Mouse (Mus musculus): ENCODE results near the gene Hspa2. TPM values are rescaled to one million over a fixed set of nuclear protein-coding genes. Genes with fewer than 3 reads are reported as not detected.

The Hspa2 gene
- polyA plus RNA-seq, 1 experiment, result 30.2 TPM

- no peak for DNase-seq (ENCODE audit: low read depth)
Measured at GRCm38 (mm10) chr12:76377726-76378125, 26.2 kb upstream of the Hspa2 start.

DNA sequence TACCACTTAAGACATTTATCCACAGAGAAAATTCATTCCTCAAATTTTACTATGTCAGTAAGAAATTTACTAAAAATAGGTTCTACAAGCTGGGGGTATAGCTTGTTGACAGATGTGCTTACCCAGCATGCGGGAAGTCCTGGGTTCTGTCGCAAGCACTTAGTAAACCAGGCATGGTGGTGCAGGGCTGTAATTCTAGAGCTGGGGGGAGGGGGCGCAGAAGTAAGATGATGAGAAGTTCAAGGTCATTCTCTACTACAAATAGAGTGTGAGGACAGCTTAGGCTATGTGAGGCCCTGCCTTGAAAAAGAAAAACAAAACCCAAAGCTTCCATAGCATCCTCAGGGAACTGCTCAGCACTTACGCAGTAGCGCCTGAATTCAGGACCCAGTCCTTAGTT lies 25.4 kb upstream of the Hspa2 start:
- no peak for DNase-seq (ENCODE audit: low read depth)

DNA sequence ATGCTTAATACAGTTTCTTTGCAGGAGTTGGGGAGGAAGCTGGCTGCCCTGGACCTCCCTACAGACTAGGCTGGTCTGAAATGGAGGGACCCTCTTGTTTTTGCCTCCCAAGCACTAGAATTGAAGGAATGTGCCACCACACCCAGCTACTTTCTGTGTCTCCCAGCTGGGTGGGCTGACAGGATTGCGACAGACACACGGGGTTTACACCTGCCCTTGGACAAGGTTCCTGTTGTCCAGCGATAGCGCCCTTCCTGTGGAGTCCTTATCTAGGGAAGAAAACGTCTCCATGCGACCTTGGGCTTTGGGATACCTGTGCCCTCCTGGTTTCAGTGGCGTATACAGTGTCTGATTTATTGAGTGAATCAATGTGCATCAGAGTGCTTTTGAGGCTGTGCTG lies 23.8 kb upstream of the Hspa2 start:
- DNase-seq (ENCODE audit: low read depth), result no peak

GRCm38 (mm10) chr12:76385342-76385741 lies 18.6 kb upstream of the Hspa2 start:
- DNase-seq (ENCODE audit: low read depth), result no peak

DNA sequence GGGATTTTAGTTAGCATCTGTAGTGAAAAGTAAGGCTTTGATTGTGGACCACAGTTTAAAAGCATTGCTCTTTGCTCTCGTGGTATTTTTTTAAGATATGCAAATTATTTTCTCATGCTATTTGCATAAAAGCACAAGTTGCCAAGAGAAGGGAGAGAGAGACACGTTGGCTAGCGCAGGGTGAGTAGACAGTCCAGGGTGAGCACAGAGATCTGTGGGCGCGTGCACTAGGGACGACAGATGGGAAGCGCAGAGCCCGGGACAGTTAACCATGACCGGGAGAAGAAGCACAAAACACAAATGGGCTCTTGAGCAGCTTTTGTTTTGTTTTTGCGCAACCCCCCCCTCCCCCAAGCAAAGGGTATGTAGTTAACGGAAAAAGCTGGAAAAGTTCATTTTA lies 15.2 kb upstream of the Hspa2 start:
- DNase-seq (ENCODE audit: low read depth), result no peak

- DNase-seq (ENCODE audit: low read depth), result no peak
Measured at GRCm38 (mm10) chr12:76391595-76392271, 12.2 kb upstream of the Hspa2 start.

- DNase-seq (ENCODE audit: low read depth), result no peak
Measured at GRCm38 (mm10) chr12:76392979-76393378, 11.0 kb upstream of the Hspa2 start.

- no peak for DNase-seq (ENCODE audit: low read depth)
Measured at GRCm38 (mm10) chr12:76397281-76397680, 6.7 kb upstream of the Hspa2 start.

DNA sequence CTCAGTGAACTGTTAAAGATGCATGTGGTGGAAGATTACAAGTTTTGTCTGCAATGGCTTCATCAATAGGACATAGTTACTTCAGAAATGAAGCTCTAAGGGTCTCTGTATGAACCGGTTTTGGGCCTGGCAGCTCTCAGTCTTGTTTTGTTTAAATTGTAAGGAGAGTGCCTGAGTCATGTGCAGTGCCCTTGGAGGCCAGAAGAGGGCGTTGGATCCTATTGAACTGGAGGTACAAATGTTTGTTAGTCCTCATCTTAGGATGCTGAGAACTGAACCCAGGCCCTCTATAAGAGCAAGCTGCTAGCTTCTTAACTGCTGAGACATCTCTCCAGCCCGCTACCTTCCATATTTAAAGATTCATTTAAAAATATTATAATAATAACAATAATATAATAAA lies 2.3 kb upstream of the Hspa2 start:
- no peak for DNase-seq (ENCODE audit: low read depth)

DNA sequence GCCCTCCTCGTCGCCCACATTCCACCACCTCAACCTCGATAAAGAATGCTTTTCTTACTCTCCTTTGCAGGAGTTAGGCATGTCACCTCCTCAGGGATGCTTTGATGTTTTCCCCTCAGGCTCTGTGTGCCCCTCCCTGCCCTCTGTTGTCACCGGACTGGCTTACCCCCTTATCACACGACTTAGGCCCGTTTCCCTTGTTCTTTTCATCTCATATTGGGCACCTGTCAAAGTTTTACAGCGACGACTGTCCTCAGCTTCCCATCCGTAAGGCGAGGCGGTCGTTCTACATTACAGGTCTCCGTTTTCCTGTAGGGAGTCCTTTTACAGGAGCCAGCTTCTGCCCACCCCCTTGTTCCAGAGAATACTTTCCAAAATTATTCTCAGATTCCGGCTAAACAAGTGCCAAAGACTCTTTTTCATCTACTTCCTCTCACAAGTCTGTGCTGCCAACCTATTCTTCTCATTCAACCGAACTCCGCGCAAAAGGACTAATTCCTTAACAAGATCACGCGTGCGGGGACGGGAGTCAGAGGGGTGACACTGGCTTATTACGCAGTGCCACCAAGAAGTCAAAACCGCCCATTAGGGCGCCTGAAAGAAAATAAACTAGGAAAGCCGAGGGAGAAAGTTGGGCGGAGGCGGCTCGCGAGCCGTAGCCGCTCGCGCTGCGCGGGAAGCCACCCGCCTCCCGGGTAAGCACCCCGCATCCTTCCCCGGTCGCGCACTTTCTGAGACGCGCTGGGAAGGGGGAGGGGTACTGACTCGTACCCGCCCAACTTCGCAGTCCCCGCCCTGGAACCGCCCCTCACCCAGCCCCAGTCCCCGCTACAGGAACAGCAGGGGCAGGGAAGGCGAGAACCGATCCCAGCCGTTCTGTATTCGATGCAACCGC lies 738 bp upstream of the Hspa2 start:
- no peak for DNase-seq (ENCODE audit: low read depth)

DNA sequence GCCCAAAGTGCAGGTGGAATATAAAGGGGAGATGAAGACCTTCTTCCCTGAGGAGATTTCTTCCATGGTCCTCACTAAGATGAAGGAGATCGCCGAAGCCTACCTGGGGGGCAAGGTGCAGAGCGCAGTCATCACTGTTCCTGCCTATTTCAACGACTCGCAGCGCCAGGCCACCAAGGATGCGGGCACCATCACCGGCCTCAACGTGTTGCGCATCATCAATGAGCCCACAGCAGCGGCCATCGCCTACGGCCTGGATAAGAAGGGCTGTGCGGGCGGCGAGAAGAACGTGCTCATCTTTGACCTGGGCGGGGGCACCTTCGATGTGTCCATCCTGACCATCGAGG lies 833 bp downstream of the Hspa2 start:
- DNase-seq (ENCODE audit: low read depth), result no peak

GRCm38 (mm10) chr12:76405183-76405970 lies 1.4 kb downstream of the Hspa2 start:
- DNase-seq (ENCODE audit: low read depth), result no peak

GRCm38 (mm10) chr12:76405971-76406370 lies 2.0 kb downstream of the Hspa2 start:
- DNase-seq (ENCODE audit: low read depth), result no peak

- DNase-seq (ENCODE audit: low read depth), result peak; percentile 47
Measured at GRCm38 (mm10) chr12:76407184-76407583, 3.2 kb downstream of the Hspa2 start.

DNA sequence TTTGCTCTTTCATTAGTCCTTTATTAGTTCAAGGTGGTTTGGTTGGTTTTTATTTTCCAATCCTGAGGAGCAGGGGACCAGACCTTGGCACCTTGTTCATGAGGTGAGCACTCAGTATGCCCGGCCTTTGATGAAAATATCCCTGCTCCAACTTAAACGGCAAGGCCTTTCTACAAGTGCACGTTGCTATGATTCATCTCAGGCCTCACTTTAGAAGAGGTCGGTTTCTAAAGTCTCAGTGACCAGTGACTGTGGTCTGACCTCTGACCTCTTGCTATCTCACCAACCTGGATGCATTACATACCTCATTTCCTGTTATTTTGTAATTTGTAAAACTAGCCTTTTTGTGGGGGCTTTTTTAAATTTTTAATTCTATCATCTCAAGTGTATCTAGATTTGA lies 5.2 kb downstream of the Hspa2 start:
- no peak for DNase-seq (ENCODE audit: low read depth)

GRCm38 (mm10) chr12:76415383-76416010 lies 11.5 kb downstream of the Hspa2 start:
- DNase-seq (ENCODE audit: low read depth), result no peak

DNA sequence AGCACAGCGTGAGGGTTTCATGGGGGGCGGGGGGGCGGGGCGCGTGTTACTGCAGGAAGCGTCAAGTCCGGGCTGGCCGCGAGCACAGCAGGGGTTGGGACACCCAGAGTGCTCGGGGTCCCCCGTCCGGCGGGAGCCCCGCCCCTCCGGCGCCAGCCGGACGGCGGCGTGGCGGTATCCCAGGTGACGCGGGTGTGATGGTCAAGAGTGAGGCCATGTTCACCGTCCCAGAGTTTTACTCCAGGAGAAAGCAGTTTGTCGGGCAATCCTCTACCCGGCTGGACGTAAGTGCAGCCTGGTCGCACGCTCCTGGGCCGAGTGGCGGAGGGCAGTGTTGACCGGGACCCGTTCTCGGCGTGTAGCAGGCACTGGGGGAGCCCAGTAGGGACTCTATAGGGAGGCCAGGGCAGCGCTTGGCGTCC lies 13.5 kb downstream of the Hspa2 start, which contains the start of gene Ppp1r36:
Gene Ppp1r36, plus strand, starts transcription at position 106 of the 422 bp plus-strand sequence.
- no peak for DNase-seq (ENCODE audit: low read depth)

- no peak for DNase-seq (ENCODE audit: low read depth)
Measured at GRCm38 (mm10) chr12:76418346-76418745, 14.4 kb downstream of the Hspa2 start.

DNA sequence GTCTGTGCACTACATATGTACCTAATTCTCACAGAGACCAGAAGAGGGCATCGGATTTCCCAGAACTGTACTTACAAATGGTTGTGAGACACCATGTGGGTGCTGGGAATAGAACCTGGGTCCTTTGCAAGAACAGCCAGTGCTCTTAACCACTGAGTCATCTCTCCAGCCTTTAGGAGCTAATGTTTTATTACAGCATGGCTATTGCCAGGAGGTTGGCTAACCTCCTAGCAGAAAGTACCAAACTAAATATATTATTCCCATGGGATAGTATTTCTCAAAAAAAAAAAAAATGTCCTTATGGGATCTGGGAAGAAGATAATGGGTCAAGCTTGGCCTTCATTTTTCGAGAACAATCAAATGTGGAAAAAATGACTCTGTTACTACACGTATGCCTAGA lies 21.3 kb downstream of the Hspa2 start:
- no peak for DNase-seq (ENCODE audit: low read depth)

GRCm38 (mm10) chr12:76427546-76427945 lies 23.6 kb downstream of the Hspa2 start:
- no peak for DNase-seq (ENCODE audit: low read depth)

GRCm38 (mm10) chr12:76430879-76431406 lies 27.0 kb downstream of the Hspa2 start:
- no peak for DNase-seq (ENCODE audit: low read depth)

- DNase-seq (ENCODE audit: low read depth), result no peak
Measured at GRCm38 (mm10) chr12:76431431-76431830, 27.5 kb downstream of the Hspa2 start.

Measured in gonadal fat pad, adult 2 months (tissue).